Mouse (Mus musculus): ENCODE measurements at regions not wholly inside any gene's neighbourhood (a gene's known extent, or its start where the extent isn't known, plus 50 kb on each side); places are given as distances from the start of the nearest gene placed in this dataset.

GRCm38 (mm10) chr9:69899371-69899770 lies 89.9 kb upstream of the Bnip2 start:
- H3K36me3 ChIP-seq, result no peaks in the 10 kb centered on the region
- H3K9me3 ChIP-seq, result no peaks in the 10 kb centered on the region
- no peak overlapping the region; the same call in 1 of the 2 replicates for H3K4me3 ChIP-seq

DNA sequence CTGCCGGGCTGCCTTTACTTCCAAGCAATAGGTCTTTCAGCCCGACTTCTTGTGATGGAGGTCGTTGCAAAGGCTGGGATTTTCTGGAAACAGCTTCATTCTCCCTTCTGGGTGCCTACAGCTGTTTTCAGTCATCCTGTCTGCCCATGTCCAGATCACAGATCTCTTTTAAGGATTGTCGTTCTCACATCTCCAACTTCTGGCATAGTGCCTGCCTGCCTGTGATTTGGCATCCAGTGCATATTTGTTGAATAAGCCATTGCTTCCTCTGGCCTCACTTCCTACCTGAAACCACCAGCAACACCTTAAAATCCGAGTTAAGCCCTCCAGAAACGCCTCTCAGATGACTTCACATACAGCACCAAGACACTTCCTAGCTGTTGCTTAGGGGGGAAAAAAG lies 88.4 kb upstream of the Bnip2 start:
- Histone ChIP-seq H3K9ac (no peak overlapping the region; the same call in 1 of the 2 replicates), H3K4me2 (no peak overlapping the region), H3K27ac (replicated peaks) (no peak overlapping the region), H3K36me3 (no peaks in the 10 kb centered on the region), H3K27me3 (peaks cover 46% of the 10 kb centered on the region), H3K4me1 (replicated peaks) (peaks cover 21% of the 10 kb centered on the region), H3K4me3 (no peak overlapping the region), H3K9me3 (no peaks in the 10 kb centered on the region)
- WGBS, result 70% methylated on average over 6 of the region's 6 CpGs
- no peak for ATAC-seq (ENCODE audit: low read depth)

More at GRCm38 (mm10) chr9:69899371-69899770, 89.9 kb upstream of the Bnip2 start:
- Histone ChIP-seq H3K27me3 (peaks cover 42% of the 10 kb centered on the region), H3K27ac (replicated peaks) (no peak overlapping the region), H3K4me2 (peak overlapping the region; percentile 44), H3K4me1 (replicated peaks) (peaks cover 21% of the 10 kb centered on the region), H3K9ac (0 out of 2 replicates have a peak overlapping the region, but pooled peaks have one; percentile 31)
- ATAC-seq (ENCODE audit: low read depth), result 0 out of 2 replicates have a peak, but pooled peaks have one; percentile 43
- WGBS, result 13% methylated on average over 11 of the region's 11 CpGs

DNA sequence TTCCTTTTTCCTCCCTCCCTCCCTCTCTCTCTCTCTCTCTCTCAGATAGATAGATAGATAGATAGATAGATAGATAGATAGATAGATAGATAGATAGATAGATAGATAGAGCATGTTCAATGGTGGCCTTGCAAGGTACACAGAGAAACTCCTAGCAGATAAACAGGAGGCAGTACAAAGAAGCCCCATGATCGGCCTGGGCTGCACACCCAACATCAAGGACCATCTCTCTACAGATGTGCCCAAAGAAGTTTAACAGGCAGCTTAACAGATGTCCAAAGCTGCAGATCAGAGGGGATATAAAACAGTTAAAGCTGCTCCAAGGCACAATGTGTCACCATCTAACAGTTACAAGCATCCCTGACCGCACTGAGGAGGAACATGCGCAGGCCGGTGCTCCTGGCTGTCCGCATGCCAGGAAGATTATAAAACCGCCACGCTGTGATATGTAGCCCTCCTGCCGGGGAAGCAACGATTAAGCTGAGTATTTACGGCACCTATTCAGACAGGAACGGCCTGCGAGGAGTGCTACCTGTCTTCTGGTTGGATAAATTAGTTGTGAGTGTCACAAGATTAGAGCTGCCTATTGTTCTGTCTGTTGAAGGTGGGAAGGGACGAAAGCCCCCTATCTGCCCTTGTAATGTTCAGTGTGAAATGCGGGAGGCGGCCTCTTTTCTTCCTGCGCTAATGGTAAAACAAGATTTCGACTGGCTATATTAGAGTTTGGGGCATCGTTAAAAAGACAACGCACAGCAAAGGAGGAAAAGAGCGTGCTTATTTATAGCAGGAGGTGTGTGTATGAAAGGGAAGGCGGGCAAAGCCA lies 81.9 kb upstream of the Bnip2 start:
- 4% methylated on average over 21 of the region's 21 CpGs for WGBS
- peak overlapping the region; percentile 10; the same call in 1 of the 2 replicates for H3K4me3 ChIP-seq
- H3K36me3 ChIP-seq, result no peaks in the 10 kb centered on the region
- H3K9me3 ChIP-seq, result no peaks in the 10 kb centered on the region
- H3K4me1 ChIP-seq (replicated peaks), result peaks cover 17% of the 10 kb centered on the region
- peaks cover 48% of the 10 kb centered on the region for H3K27me3 ChIP-seq
- ATAC-seq (ENCODE audit: low read depth), result peak; percentile 65; the same call in 1 of the 2 replicates
- H3K27ac ChIP-seq (replicated peaks), result peak overlapping the region; percentile 57
- peak overlapping the region; percentile 54; the same call in 1 of the 2 replicates for H3K9ac ChIP-seq
- H3K4me2 ChIP-seq, result peak overlapping the region; percentile 50

DNA sequence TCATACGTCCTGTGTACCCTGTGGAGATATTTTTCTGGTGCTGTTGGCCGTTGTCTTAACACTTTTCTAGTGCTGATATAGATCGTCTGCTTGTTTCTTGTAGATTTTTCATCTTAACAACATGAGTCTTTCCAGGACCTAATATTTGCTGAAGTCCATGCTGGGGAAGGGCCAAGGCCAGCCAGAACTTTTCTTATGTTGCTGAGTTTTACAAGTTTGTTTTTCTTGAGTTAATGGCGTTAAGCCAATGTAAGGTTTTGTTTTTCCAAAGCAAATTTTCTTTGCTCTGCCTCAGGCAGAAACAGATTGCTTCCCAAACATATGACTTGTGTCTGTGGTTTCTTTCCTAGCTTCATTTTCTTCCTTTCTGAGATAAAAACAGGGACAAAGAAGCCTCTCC lies 78.6 kb upstream of the Bnip2 start:
- Histone ChIP-seq H3K4me2 (no peak overlapping the region), H3K27me3 (peaks cover 34% of the 10 kb centered on the region), H3K36me3 (no peaks in the 10 kb centered on the region), H3K27ac (replicated peaks) (no peak overlapping the region), H3K9me3 (no peaks in the 10 kb centered on the region), H3K4me1 (replicated peaks) (peaks cover 17% of the 10 kb centered on the region), H3K4me3 (no peak overlapping the region), H3K9ac (no peak overlapping the region)
- no peak for ATAC-seq (ENCODE audit: low read depth)
- 84% methylated on average over 4 of the region's 4 CpGs for WGBS

- H3K4me2 ChIP-seq, result no peak overlapping the region
- no peak for ATAC-seq (ENCODE audit: low read depth)
- H3K9ac ChIP-seq, result no peak overlapping the region
- no peaks in the 10 kb centered on the region; the same call in 1 of the 2 replicates for H3K27me3 ChIP-seq
- no peak overlapping the region for H3K4me3 ChIP-seq
- H3K27ac ChIP-seq (replicated peaks), result no peak overlapping the region
- H3K36me3 ChIP-seq, result no peaks in the 10 kb centered on the region
- H3K4me1 ChIP-seq (replicated peaks), result peaks cover 8% of the 10 kb centered on the region; the same call in 1 of the 2 replicates
- no peaks in the 10 kb centered on the region for H3K9me3 ChIP-seq
- 76% methylated on average over 2 of the region's 2 CpGs for WGBS
Measured at GRCm38 (mm10) chr9:69928126-69928525, 61.1 kb upstream of the Bnip2 start.

DNA sequence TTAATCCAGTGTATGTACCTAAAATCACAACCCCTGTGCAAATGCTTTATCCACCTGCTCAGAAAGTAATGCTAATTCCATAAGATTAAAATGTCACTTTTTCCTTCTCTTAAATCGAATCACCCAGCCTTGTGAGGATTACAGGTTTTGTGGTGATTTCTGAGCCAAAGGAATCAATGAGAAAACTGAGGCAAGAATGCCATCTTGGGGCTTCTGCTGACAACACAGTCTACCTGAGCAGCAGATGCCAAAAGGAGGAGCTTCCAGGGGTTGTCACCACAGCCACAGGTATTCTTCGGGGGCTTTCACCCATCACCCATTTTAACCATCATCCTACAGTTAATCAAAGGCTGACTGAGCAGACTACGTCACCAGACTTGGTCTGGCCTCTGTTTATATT lies 51.4 kb upstream of the Bnip2 start:
- 83% methylated on average over 3 of the region's 3 CpGs for WGBS
- Histone ChIP-seq H3K36me3 (no peaks in the 10 kb centered on the region), H3K27me3 (no peaks in the 10 kb centered on the region), H3K4me3 (no peak overlapping the region), H3K9me3 (no peaks in the 10 kb centered on the region), H3K27ac (replicated peaks) (no peak overlapping the region), H3K9ac (no peak overlapping the region), H3K4me1 (replicated peaks) (no peaks in the 10 kb centered on the region), H3K4me2 (no peak overlapping the region)
- no peak for ATAC-seq (ENCODE audit: low read depth)

All from neural tube, embryonic 13.5 days (tissue).